Mouse (Mus musculus): ENCODE data around the gene Gm6020. TPM values are rescaled to one million over a fixed set of nuclear protein-coding genes. Genes with fewer than 3 reads are reported as not detected.
"Not testable (repeated sequence)": the region's sequence is repeated elsewhere in the genome, so short reads cannot be mapped to it uniquely, and the experiment has no call there.

Gm6020 gene
- total RNA-seq (2021): not detected

- DNase-seq (ENCODE audit: low spot score); intact Hi-C loops (cut with DNase I): not testable (repeated sequence)
These were observed at the start of gene Gm6020 for GRCm38 (mm10) chr19:61183590-61183989. Gene Gm6020 (plus strand): TSS chr19:61183890.

DNA sequence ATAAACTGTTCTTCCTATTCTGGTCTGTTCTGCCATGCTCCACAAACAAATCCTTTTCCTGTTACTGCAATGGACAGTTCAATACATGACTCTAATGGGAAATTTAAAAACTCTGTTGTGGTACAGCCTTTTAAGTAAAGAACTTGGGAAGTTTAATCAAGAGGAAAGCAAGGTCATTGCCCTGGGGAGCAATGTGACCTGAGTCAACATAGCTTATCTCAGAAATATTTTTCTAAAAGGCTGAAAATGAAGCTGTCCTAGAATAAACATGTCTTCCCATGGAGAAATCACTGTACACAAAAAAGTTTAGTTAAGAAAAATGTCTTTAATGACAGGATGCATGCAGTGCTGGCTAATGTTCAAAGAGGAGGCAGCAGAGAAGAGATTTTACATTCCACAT is 45.0 kb upstream of the Gm6020 start:
- intact Hi-C loops (cut with DNase I): no loop called here

GRCm38 (mm10) chr19:61140342-61141206 is 43.1 kb upstream of the Gm6020 start, which contains the start of gene Zfp950:
Gene Zfp950 (minus strand): TSS chr19:61140840.
- peak; percentile 79 for DNase-seq (ENCODE audit: low spot score)
- intact Hi-C loops (cut with DNase I): no loop called here

More for the DNA sequence above, 45.0 kb upstream of the Gm6020 start:
- DNase-seq (ENCODE audit: low spot score): no peak

- DNase-seq (ENCODE audit: low spot score): no peak
- intact Hi-C loops (cut with DNase I): no loop called here
These were observed 42.4 kb upstream of the Gm6020 start for GRCm38 (mm10) chr19:61141299-61141698.

DNA sequence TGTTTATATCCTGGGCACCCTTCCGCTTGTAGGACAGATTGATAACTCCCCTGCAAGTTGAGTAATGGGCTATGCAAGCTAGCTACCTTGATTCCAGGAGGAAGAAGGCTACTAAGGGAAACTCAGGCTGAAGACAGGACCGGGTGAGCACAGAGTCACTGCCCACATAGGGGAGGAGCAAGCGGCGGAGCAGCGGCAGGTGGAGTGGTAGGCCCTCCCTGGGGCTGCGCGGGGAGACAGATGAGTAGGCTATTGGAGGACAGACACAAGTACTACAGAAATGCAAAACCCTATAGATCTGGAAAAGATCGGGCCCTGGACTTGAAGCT is 32.4 kb upstream of the Gm6020 start:
- intact Hi-C loops (cut with DNase I): no loop called here
- DNase-seq (ENCODE audit: low spot score): no peak

DNA sequence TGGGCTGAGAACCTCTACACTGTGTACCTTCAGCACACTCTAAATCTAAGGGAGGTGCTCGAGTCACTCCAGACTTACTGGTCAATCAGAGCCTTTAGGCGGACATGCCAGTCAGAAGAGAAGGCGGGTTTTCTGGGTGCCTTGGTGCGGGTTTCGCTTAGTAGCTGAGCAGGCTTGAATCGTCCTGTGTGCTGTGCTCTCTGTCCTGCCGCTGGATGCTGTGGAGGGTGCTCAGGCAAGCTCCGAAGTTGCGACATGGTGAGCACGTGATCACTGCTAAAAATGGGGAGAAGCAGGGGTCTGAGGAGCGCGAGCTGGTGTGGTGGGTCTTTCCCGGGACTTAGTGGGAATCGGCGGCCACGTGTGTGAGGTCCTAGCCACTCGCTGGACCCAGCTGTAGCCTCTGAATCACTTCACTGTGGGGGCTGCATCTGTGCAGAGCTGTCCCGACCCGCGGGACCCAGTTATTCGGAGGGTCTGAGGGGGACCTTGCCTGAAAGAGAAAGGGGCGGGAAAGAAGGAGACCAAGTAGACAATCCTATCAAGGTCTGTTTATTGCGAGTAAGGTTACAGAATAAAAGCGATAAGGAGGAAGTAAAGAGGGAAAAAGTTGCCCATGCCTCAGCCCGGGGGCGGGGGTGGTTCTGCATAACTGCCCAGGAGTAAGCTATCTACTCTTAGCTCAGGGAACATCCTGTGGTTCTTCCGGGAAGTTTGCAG is 31.8 kb upstream of the Gm6020 start:
- no peak for DNase-seq (ENCODE audit: low spot score)
- intact Hi-C loops (cut with DNase I): no loop called here

DNA sequence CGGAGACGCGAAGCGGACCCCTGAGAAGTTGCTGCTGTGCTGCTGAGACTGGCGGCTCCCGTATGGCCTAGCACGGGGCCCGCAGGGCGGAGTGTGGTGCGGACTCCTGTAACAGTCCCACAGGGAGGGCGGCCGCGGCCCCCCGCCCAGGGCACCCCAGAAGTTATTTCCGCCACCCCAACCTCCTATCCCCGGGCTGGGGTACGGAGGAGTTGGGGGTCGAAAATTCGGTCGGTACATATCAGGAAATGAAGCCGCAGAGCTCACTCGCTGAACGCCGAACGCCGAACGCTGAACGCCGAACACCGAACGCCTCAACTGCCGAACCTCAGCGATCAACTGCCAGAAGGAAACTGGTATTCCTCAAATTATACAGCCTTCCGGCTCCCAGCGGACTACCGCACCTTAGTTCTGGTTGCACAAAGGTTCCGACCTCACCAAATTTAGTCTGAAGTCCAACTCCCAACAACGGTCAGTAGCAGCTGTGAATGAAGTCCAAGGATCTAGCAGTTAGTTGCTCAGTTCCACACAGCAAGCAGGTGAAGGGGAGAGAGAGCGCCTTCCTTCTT is 7.8 kb upstream of the Gm6020 start, which contains the start of gene Gm7102:
Gene Gm7102 (minus strand): TSS at position 554 of the 569 bp plus-strand sequence.
- no peak for DNase-seq (ENCODE audit: low spot score)

GRCm38 (mm10) chr19:61199316-61199715 is 15.6 kb downstream of the Gm6020 start:
- intact Hi-C loops (cut with DNase I): loop anchor here (5.0 kb wide), 1 partner anchor 68 kb away; no protein-coding TSS in a partner anchor
- peak; percentile 71 for DNase-seq (ENCODE audit: low spot score)

More for the DNA sequence above, 7.8 kb upstream of the Gm6020 start, which contains the start of gene Gm7102:
- intact Hi-C loops (cut with DNase I): no loop called here

- no peak for DNase-seq (ENCODE audit: low spot score)
- intact Hi-C loops (cut with DNase I): loop anchor here (5.0 kb wide), 1 partner anchor 67 kb away; no protein-coding TSS in a partner anchor
These were observed 16.1 kb downstream of the Gm6020 start for GRCm38 (mm10) chr19:61199836-61200235.

DNA sequence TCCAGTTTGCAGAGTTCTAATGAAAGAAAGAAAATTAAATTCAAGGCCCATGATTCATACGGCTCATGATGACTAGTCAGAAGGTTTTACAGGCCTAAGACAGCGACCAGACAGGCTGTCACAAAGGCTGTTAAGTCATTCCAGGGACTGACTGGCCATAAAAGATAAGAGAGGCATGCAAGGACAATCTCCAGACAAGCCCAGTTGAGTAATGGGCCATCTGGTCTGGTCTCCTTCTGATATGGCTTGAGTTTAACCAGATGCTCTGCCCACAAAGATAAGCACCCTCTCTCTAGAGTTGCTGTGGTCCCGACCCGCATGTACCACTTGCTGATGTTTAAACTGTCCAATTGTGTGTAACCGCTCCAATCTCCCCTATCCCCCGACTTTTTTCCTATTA is 23.8 kb downstream of the Gm6020 start:
- DNase-seq (ENCODE audit: low spot score); intact Hi-C loops (cut with DNase I): not testable (repeated sequence)

DNA sequence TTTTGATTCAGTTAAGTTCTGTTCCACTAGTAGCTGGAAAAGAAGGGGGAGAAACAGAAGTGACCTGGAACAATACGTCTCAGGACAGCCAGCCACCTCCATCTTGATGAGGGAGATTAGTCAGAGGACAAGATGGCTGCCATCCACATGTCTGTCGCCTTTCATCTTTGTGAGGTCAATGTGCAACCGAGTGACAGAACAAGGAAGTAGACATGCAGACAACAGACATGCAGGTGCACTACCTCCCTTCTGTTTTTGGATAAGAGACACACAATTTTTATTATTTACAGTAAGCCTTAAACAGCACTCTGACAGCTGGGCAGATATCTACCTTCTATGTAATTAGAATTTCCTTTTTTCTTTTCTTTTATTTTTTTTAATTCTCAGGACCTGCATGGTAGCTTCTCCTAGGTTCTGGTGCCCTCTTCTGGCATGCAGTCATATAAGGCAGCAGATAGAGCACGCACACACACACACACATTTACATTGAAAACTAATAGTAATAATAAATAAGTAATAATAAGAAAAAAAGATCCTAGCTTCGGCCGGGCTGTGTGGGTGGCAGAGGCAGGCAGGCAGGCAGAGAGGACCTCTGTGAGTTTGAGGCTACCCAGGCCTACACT is 40.1 kb downstream of the Gm6020 start:
- intact Hi-C loops (cut with DNase I): no loop called here

DNA sequence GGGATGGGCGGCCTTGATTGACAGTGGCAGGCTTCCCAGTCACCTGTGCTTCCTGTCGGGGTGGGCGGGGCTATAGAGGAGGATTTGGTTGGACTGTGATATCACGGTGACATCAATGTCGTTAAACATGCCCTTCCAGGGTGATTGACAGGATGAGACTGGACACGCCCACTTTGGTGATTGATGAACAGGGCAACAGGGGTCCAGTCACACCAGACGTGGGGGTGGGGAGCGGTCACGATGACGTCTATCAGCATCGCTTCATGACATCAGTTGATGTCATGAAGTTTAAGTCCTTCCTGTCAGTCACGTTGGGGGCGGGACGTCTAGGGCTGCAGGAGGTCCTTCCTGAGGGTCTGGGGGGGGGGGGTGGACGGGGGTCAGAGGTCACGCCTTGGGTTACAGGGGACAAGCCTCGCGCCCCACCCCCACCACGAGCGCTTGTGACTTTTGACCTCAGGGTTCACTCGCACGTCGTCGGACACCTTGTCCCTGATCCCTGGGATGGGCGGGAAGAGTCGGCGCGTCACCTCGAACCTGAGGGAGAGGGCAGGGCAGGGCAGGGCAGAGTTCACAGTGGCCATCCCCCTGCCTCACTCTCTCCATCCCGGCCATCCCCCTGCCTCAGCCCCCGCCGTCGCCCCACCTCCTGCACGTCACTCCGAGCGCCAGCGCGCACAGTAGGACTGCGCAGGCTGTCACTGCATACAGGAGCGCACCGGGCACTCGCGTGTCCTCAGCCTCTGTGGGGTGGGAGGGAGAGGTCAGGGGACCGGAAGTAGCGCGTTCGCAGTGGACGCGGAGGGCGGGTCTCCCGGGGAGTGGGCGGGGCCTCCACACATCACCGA is 41.2 kb downstream of the Gm6020 start:
- intact Hi-C loops (cut with DNase I): no loop called here
- DNase-seq (ENCODE audit: low spot score): no peak

More for the DNA sequence above, 40.1 kb downstream of the Gm6020 start:
- DNase-seq (ENCODE audit: low spot score): no peak

- intact Hi-C loops (cut with DNase I): no loop called here
- peak; percentile 9 for DNase-seq (ENCODE audit: low spot score)
These were observed 42.1 kb downstream of the Gm6020 start for GRCm38 (mm10) chr19:61225526-61226400.

DNA sequence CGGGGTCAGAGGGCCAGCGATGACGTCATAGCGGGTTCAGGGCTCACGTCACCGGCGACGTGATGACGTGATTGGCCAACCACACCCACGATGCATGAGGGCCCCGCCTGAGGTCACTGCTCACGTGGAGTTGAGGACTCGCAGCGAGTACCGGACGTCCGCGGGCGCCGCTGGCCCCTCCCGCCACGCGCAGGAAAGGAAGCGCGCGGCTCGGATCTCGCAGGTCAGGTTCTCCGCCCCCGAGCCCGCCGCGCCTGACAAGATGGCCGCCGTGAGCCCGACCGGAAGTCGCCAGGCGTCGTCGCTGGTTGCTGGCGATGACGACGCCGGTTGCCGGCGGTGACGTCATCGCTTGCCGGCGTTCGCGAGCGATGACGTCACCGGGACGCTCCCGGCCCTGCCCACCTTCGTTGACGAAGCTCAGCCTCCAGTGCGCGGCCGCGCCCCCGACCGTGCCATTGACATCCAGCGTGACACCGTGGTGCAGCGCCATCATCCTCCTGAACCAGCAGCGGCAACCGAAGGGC is 42.8 kb downstream of the Gm6020 start:
- peak; percentile 25 for DNase-seq (ENCODE audit: low spot score)
- intact Hi-C loops (cut with DNase I): no loop called here

GRCm38 (mm10) chr19:61226928-61227854 is 43.5 kb downstream of the Gm6020 start:
- intact Hi-C loops (cut with DNase I): no loop called here
- peak; percentile 70 for DNase-seq (ENCODE audit: low spot score)

DNA sequence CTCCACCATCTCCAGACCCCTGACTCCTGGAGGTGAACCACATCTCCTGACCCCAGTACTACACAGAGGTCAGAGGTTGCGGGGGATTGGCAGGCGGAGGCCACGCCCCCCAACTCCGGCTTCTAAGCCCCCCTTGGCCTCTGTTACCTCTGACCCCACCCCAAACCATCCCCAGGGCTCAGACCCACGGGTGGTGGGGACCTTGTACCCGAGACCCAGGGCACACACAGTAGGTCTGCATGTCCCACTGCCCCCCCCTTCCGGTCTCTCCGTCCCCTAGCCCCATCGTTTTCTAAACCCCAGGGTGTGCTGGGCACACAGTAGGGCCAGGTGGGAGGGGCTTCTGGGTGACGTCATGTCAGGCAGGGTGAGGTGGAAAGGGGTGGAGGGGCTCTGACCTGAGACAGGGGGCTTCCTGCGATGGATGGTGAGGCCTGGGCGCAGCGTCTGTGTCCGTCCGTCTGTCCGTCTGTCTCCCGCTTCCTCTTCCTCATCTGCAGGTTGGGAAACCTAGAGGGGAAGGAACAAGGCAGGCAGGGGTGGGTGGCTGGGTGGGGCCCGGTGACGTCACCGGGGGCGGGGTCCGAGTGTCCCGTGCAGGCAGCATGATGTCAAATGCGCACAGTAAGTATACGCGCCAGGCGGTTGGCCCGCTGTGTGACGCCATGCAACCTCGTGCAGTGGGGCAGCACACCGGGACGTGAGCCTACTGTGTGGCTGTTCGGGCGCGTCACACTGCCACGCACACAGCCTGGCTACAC is 44.4 kb downstream of the Gm6020 start, which contains the start of gene Csf2ra:
Gene Csf2ra (minus strand): TSS at position 489 of the 761 bp plus-strand sequence.
- no peak for DNase-seq (ENCODE audit: low spot score)
- intact Hi-C loops (cut with DNase I): no loop called here
